Mouse (Mus musculus) gastrocnemius, adult 2 months (tissue): ENCODE data around the gene Raver1. TPM values are rescaled to one million over a fixed set of nuclear protein-coding genes. Genes with fewer than 3 reads are reported as not detected.

Experiments used
- DNase-seq: peaks from one replicate; pipeline ENCODE4 v3.0.0; 2022
- H3K27ac ChIP-seq: fragments of 200-600 bp; 2 replicates; pipeline ENCODE4 v1.8.1; 2022; ENCODE audit warnings: mild to moderate bottlenecking
- H3K4me3 ChIP-seq: fragments of 200-600 bp; 2 replicates; pipeline ENCODE4 v1.8.1; 2022; ENCODE audit warnings: mild to moderate bottlenecking, moderate library complexity
- CTCF ChIP-seq: fragments of 200-600 bp; IDR thresholded peaks from 2 replicates; pipeline ENCODE4 v1.8.1; 2022; ENCODE audit warnings: antibody characterized with exemption, mild to moderate bottlenecking, moderate library complexity
- intact Hi-C: fragments of 180-260 bp; cut with DNase I; formaldehyde crosslinking; loops from one replicate; pipeline ENCODE4 v1.15.1; 2025
- long read RNA-seq, 2 experiments: library from polyadenylated mRNA; stranded (forward); transcript quantifications; one replicate each; pipeline ENCODE4 v2.0.0; 2021
- total RNA-seq, 2 experiments: library from RNA; stranded (reverse); gene quantifications; 2 replicates each; pipeline ENCODE4 v1.2.3; 2021

Gene Raver1
- 10 to 100 TPM; 17.1 to 19.5 TPM for total RNA-seq
- long read RNA-seq, experiment 1, transcript Raver1-201 (13 exons, 3,470 nt), result major isoform, 7 of 14 reads
- long read RNA-seq, experiment 1, partial matches to known transcripts, result 4 of 14 reads
- long read RNA-seq, experiment 1, other reads (novel, unspliced or antisense), result 3 of 14 reads
- long read RNA-seq, experiment 2, transcript Raver1-201 (13 exons, 3,470 nt), result major isoform, 18 of 26 reads
- long read RNA-seq, experiment 2, partial matches to known transcripts, result 4 of 26 reads
- long read RNA-seq, experiment 2, other reads (novel, unspliced or antisense), result 4 of 26 reads

DNA sequence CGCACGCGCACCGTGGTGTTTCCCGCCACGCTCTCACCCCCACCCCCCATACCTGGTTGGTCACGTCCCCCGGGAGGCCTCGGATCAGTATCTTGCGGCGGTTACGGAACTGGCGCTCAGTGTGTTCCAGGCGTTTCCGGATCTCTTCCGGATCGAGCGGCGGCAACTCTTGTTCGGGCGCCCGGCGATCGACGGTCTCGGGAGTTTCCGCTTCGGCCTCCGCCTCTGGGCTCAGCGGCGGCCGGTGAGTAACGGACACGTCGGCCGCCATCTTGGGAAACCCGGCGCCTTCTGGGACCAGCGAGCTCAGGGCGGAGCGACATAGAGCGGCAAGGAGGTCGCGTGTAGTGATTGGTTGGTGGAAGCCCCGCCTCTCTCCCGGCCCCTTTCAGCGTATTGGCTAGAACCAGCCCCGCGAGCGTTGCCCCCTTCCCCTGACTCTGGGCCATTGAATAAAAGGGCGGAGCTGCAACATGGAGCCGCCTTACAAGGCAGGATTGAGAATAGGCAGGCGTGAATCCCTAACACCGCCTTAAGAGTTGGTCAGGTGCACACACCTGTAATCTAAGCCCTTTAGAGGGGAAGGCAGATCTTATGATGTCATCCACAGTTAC, at the start of gene Raver1, which contains the start of gene Gm38431:
TSS of gene Raver1 (minus strand) at position 302 of the 614 bp plus-strand sequence.
TSS of gene Gm38431 (minus strand) at position 291 of the 614 bp plus-strand sequence.
- Histone ChIP-seq H3K4me3 (peak within 1 kb of the TSS; percentile 88), H3K27ac (peak within 1 kb of the TSS; percentile 92)
- TF ChIP-seq CTCF, result no peak
- intact Hi-C loops, result loop anchor here (2.0 to 5.0 kb wide), 3 partner anchors 40 to 59 kb away; partner anchors contain the start of genes Cdc37, Icam5 and Tyk2
- peak; percentile 98 for DNase-seq

DNA sequence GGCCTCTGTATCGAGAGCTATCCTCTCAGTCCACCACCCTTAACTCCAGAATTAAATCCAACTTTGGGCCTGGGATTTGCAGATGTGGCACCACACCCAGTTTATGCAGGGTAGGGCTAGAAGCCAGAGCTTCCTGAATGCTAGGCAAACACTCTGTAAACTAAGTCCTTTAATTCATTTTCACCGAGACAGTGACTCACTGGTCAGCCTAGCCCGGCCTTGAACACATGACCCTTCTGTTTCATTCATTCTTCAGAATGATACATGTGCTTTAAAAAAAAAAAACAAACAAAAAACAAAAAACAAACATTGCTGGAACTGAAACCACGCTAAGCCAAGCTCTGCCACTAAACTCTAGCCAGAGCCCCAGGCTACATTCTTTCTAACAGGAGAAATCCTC, 46.6 kb upstream of the Raver1 start:
- Histone ChIP-seq H3K4me3 (no peak overlapping the region), H3K27ac (no peak overlapping the region)
- no peak for DNase-seq
- intact Hi-C loops, result no loop called here
- no peak for TF ChIP-seq CTCF

DNA sequence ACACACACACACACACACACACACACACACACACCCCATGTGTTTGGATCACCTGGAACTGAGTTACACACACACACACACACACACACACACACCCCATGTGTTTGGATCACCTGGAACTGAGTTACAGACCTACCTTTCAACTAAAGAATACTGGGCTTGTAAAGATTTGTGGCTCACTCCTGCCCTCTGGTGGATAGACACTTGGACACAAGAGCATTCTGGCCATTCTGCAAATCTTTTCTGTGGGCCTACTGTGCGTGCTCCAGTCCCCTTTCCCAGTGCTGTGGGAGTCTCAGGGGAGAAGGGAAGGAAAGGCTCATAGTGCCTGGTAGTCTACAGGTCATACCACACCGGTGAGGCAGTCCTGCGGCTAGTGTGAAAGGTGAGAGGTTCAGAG, 45.4 kb upstream of the Raver1 start:
- TF ChIP-seq CTCF, result peak; percentile 74
- intact Hi-C loops, result loop anchor here (1.0 kb wide), 1 partner anchor 236 kb away; no protein-coding TSS in a partner anchor
- no peak overlapping the region for H3K4me3 ChIP-seq
- peak; percentile 66 for DNase-seq
- H3K27ac ChIP-seq, result no peak overlapping the region

DNA sequence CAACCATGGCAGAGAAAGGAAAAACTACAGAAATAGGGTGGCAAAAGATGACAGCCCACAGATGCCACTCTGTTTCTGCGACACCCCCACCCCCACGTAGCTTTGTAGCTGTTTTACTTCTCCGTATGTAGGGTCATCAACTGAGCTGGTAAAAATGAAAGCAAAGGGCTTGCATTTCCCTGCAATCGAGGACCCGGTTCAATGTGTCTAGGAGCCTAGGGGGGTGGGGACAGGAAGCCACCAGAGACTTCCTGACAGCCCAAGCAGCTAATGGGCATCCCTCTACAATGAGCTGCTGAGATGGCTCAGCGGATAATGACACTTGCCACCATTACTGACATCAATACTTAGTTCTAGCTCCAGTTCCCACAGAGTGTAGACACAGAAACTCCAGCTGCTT, 44.6 kb upstream of the Raver1 start:
- no peak for TF ChIP-seq CTCF
- no peak for DNase-seq
- Histone ChIP-seq H3K27ac (peak overlapping the region; percentile 84), H3K4me3 (no peak overlapping the region)
- intact Hi-C loops, result no loop called here

DNA sequence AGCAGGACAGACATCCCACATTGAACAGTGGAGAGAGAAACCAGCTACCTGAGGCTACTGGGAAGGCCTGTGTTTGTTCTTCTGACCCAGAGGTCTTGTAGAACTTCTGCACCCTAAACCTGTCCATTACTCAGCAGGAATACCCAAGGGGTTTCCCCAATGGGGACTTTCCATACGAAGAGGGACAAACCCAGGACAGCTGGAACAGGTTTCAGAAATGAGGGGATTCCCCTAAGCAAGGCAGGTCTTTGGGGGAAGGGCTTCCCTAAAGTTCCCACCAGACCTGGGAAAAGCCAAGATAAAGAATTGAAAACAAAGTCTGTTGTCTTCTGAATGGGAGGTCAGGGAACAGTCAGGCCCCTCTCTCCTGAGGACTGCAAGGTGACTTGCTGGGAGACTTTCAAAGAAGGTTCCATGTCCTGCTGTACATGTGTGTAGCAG, 44.2 kb upstream of the Raver1 start:
- intact Hi-C loops, result no loop called here
- H3K4me3 ChIP-seq, result no peak overlapping the region
- no peak for DNase-seq
- no peak for TF ChIP-seq CTCF
- peak overlapping the region; percentile 84 for H3K27ac ChIP-seq

DNA sequence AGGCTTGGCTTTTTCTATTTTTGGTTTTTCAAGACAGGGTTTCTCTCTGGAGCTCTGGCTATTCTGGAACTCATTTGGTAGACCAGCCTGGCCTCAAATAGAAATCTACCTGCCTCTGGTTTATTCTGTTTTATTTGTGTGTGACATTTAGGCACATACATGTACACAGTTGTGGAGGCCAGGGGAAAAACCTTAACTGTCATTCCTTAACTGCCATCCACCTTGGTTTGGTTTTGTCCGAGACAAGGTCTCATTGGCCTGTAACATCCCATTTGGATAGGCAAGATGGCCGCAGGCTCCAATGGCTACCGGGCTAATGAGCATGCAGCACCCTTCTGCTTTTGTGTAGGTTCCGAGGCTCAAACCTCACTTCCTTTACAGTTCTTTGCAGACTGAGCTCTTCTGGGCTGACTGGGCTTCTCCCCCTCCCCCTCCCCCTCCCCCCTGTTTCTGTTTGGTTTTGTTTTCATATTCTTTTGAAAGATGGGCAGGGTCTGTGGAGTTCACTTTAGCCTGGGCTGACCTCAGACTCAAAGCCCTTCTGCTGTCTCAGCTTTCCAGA, 43.6 kb upstream of the Raver1 start:
- peak overlapping the region; percentile 84 for H3K27ac ChIP-seq
- H3K4me3 ChIP-seq, result no peak overlapping the region
- DNase-seq, result peak; percentile 11
- no peak for TF ChIP-seq CTCF
- intact Hi-C loops, result no loop called here

DNA sequence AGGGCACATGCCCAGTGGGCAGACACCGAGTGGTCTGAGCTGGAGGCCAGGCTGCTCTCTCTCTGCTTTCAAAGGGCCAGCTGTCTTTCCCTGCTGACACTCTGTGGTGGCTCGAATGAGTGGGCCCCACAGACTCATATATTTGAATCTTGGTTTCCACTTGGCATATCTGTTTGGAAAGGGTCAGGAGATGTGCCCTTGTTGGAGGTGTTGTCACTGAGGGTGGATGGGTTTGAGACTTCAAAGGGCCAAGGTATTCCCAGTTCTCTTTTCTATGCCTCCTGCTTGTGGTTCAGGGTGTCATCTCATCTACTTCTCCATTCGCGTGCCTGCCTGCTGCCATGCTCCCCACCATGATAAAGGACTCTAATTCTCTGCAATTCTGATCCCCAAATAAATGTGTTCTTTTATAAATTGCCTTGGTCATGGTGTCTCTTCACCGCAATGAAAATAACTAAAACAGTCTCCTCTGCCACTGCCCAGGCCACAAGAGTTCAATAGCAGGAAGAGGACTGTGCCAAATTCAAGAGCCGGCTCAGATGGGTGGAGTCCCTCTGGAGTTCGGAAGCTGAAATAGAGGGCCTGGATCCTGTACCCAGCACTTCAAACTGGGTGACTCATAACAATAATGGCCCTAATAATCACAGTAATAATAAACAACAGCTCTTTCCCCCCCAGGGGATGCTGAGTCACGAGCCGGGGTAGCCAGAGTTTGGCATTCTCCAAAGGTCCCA, 43.0 kb upstream of the Raver1 start:
- DNase-seq, result peak; percentile 74
- 0 out of 2 replicates have a peak, but pooled peaks have one; percentile 0 for TF ChIP-seq CTCF
- H3K27ac ChIP-seq, result peak overlapping the region; percentile 84
- H3K4me3 ChIP-seq, result no peak overlapping the region
- intact Hi-C loops, result loop anchor here (5.0 kb wide), 2 partner anchors 42 to 102 kb away; partner anchors contain the start of genes Gm38431, Icam5 and Raver1

DNA sequence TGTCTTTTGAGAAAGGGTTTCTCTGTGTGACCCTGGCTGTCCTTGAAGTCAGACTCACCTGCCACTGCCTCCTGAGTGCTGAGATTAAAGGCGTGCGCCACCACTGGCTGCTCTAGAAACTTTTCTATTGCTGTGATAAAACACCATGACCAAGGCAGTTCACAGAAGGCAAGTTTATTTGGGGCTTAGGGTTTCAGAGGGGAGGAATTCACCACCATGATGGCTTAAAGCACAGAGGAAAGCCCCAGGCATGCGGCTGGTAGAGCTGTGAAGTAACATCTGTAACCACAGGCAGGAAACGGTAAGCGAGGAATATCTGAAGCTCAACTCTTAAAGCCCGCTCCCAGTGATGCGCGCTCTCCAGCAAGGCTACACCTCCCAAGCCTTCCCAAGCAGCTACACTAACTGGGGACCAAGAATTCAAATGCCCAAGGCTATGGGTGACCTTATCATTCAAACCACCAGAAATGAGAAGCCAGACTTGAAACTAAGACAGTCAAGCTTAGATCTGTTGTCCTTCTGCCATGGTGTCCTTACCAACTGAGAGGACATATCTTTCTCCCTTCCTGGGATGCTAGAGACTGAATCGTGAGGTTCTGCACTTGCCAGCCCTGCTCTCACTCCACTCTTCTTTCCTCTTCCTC, 41.4 kb upstream of the Raver1 start:
- DNase-seq, result peak; percentile 9
- TF ChIP-seq CTCF, result no peak
- no peak overlapping the region for H3K27ac ChIP-seq
- intact Hi-C loops, result loop anchor here (5.0 kb wide), 2 partner anchors 41 to 101 kb away; partner anchors contain the start of genes Gm38431, Icam5 and Raver1
- no peak overlapping the region for H3K4me3 ChIP-seq

DNA sequence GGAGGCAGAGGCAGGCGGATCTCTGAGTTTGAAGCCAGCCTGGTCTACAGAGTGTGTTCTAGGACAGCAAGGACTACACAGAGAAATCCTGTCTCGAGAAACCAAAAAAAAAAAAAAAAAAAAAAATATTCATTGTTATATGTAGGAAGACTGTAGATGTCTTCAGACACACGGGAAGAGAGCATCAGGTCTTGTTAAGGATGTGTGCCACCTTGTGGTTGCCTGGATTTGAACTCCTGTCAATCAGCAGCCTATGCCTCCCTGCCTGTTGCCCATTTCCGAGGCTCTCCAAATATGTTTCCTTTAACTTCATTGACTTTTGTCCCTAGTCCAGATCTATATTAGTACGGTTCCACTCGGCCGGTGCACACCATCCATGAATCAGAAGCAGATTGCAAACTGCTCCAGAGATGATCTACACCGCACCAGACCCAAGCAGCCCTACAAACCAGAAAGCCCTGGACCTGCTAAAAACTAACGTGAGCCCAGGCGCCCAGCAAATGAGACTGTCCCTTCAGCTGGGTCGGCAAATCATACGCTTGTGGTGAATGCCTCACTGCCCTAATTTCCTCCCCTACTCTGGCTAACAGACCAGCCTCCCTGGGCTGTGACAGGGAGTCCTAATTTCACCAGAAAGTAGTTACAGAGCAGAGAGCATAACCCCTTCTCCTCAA, 40.4 kb upstream of the Raver1 start:
- intact Hi-C loops, result loop anchor here (5.0 kb wide), 2 partner anchors 40 to 100 kb away; partner anchors contain the start of genes Gm38431, Icam5 and Raver1
- DNase-seq, result no peak
- Histone ChIP-seq H3K4me3 (no peak overlapping the region), H3K27ac (no peak overlapping the region)
- TF ChIP-seq CTCF, result peak; percentile 28; the same call in 1 of the 2 replicates

DNA sequence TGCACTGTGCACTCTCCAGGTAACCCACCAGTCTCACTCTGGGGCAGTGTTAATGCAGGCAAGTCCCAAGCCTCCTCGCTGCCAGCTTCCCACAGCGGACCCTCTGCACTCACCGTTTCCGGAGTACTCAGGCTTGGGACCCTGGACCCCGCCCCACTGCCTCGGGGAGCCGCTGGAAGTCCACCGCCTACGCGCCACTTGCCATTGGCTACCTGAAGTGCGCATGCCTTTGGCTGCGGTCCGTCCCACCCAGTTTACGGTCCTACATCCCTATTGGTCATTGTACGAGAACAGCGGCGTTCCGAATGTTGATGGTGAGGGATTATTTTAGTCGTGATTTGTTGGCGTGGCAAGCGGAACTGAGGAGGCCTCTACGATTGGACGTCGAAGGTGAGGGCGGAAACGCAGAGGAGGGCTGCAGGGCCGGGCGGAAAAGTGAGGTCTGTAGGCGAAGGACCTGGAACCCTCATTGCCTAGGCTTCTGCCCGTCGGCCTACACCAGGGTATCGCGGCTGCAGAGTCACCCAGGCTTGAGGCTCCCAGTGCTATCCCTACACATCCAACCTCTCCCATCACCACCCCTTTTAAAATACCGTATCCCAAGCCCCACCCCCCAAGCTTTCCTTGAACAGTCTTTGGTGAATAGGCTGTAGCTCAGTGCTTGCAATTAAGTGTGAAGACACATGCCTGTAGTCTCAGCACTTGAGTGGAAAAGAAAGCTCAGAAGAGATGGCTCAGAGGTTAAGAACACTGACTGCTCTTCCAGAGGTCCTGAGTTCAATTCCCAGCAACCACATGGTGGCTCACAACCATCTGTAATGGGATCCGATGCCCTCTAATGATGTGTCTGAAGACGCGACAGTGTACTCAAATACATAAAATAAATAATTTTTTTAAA, 39.5 kb upstream of the Raver1 start, which contains the start of gene Tyk2:
TSS of gene Tyk2 (minus strand) at position 185 of the 898 bp plus-strand sequence.
- peak within 1 kb of the TSS; percentile 88 for H3K4me3 ChIP-seq
- peak within 1 kb of the TSS; percentile 87 for H3K27ac ChIP-seq
- intact Hi-C loops, result loop anchor here (5.0 kb wide), 2 partner anchors 39 to 99 kb away; partner anchors contain the start of genes Gm38431, Icam5 and Raver1
- no peak for TF ChIP-seq CTCF
- peak; percentile 92 for DNase-seq
